Mouse (Mus musculus): Measurements from ENCODE around the gene Fam222a.

GRCm38 (mm10) chr5:114651002-114651401, 83.2 kb downstream of the Fam222a start:
- no peak for TF ChIP-seq NANOG (IDR thresholded peaks at IDR 0.05; ENCODE audit: borderline replicate concordance, low read length)
- TF ChIP-seq CTCF (conservative IDR thresholded peaks at IDR 0.05; ENCODE audit: low read length) = no peak
- TF ChIP-seq POU5F1 (IDR thresholded peaks at IDR 0.05; ENCODE audit: borderline replicate concordance, low read length) = no peak
